Mouse (Mus musculus): ENCODE data around the gene Pex13.
A peak's percentile ranks its signal among the peaks of the same experiment; 100 is the strongest.

Pex13 gene

DNA sequence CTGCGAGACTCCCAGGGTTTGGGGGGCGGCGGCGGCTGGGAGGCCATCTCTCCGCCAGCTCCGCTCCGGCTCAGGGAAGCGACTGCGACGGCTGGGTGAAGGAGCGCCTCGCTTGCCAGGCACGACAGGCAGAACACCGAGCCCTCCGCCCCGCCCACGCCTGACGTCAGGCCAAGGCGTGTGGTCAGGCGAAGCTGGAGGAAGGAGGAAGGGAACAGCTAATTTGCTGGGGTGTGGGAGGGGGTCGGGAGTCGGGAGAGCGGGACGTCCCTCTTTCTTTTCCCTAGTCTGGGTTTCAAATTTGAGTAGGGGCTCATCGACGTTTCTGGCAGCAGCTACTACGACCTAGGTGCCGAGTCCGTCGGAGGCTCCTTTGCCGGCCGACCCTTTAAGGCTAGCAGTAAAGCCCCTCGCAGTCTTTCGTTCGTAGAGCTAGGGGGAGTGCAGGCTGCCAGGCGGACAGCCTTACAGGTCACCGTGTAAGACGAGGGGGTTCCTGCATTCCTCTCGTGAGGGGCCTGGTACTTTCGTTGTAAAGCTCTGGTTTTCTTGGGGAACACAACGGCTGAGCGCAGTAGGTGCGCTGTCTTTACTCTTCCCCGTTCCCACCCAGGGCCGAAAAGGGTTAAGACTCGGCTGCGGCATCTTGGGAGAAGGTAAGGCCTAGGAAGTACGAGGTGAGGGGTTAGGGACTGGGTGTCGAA, at the start of gene Pex13:
Pex13 (minus strand) TSS at position 162 of the 704 bp plus-strand sequence.
- peak; percentile 96 for DNase-seq (ENCODE audit: low read depth, low spot score)

DNA sequence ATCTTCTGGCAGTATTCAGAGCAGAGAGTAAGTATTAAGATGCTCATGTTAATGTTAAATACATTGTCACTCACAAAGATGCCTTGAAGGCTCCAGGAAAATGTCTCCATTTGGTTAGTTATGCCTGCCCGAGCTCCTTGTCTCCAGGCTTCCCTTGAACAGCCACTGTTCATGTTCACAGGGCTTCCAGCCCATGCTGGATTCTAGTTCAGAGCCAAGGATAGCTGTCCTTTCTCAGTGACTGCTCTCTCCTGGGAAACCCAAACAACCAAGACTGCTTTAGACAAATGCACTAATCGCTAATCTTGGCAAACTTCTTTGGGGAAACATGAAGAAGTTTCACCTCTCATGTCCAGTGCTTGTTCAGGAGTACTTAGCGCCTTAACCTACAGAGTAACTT, 46.5 kb upstream of the Pex13 start:
- DNase-seq (ENCODE audit: low read depth, low spot score), result no peak

DNA sequence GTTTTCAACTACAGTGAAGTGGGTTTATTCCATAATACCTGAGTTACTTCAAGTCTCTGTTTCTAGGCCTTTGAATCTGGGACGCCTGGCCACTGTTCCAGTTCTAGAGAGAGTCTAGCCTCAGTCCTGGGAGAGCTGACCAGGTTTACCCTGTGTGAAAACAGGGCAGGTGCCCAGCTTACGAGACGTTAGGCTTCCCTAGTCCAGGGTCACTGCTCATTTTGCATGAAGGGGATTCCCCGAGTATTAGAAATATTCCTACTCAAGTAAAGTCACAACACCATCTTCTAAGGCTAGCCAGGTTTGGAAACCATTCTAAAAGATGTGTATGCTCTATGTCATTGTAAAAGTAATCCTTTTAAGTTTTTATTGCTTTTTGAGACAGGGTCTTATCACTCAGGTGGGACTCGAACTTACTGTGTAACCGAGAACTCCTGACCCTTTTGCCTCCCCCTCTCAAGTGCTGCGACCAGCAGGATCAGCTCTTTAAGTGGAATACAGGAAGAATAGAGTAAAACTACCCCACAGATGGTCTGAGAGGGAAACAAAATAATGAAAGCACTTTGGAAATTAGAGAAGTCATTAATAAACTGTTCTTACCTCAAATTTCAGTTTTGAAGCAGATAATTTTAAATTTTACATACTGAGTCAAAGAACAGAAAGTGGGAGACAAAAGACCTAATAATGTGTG, 39.0 kb upstream of the Pex13 start:
- DNase-seq (ENCODE audit: low read depth, low spot score), result no peak

DNA sequence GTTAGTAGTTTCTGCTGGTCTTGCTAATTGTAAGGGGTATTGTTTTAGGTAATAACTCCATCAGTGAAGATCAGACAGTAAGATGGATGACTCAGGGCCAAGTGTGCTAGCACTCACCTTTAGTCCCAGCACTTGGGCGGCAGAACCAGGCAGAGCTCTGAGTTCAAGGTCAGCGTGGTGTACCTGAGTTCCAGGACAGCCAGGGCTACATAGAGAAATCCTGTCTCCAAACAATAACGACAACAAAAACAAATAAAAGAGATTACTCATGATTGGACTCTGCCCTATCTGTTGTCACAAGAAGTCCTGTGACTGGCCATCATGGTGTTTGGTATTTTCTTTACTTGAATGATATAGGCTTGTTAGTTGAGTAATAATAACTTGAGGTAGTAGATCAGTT, 36.1 kb upstream of the Pex13 start:
- DNase-seq (ENCODE audit: low read depth, low spot score), result no peak

DNA sequence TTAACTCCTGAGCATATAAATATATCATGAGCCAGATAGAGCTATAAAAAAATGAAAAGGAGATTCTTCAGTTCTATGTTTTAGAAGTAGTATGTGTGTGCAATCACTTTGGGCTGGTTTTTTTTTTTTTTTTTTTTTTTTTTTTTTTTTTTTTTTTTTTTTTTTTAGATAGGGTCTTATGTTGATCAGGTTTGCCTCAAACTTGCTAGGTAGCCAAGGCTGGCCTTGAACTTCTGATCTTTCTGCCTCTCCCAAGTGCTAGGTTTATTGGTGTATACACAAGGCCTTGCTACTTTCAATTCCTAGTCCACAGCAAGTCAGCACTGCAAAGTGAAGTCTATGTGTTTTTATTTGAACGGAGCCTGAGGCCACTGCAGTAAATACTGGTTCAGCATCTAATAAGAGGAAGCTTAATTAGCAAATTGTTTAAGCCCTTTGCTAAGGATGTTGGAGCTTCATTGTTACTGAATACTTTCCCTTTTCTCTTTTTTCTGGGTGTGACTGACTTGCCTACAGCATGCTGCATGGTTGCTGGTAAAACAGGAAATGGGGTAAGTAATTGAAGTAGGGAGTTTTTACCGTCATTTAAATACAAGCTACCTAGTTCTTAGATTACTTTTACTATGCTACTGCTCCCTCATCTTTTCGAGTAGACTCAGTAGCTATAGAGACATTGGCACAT, 33.8 kb upstream of the Pex13 start:
- peak; percentile 65 for DNase-seq (ENCODE audit: low read depth, low spot score)

DNA sequence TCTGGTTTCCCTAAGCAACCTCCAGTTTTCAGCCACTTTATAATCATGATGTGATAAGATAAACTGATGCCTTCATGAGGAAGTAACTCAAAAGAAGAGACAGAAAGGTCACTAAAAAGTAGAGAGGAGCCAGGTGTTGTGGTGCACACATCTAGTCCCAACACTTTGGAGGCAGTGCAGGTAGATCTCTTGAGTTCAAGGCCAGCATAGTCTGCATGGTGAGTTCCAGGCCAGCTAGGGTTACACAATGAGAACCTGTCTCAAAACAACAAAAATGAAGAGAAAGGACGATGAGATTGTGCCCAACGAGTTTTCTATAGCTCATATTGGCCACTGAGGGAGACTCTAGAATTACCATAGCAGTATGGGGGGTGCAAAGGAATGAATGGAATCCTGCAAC, 32.8 kb upstream of the Pex13 start:
- no peak for DNase-seq (ENCODE audit: low read depth, low spot score)

DNA sequence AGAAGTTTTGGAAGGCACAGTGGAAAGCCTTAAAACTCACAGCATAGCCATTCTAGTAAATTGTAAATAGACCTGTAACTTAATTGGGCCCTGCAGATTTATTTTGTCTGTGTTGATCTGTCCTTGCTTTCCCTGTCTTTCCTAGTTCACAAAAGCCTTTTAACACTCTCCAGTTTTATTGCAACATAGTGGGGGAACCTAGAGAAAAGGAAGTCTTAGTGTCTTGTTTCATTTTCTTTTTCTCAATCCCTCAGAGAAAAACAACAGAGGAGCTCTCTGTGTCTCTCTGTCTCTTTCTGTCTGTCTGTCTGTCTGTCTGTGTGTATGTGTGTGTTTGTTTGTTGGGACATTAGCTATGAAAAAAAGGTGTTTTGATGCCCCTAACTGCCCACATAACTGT, 30.1 kb upstream of the Pex13 start:
- DNase-seq (ENCODE audit: low read depth, low spot score), result peak; percentile 41

DNA sequence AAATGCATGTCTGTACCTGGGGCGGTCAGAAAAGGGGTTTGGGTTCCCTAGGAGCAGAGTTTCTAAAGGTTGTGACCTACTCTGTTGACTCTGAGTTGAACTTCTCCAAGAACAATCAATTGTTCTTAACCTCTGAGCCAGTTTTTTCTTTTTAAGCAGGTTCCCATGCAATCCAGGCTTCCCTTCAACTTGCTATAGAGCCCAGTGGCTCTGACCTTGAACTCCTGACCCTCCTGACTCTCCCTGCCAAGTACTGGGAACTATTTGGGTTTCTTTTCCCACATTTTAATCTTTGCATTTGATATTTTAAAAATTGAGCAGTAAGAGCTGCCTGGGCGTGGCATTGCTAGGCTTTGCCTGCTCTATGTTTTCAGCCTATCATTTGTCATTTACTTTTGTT, 27.5 kb upstream of the Pex13 start:
- DNase-seq (ENCODE audit: low read depth, low spot score), result no peak

DNA sequence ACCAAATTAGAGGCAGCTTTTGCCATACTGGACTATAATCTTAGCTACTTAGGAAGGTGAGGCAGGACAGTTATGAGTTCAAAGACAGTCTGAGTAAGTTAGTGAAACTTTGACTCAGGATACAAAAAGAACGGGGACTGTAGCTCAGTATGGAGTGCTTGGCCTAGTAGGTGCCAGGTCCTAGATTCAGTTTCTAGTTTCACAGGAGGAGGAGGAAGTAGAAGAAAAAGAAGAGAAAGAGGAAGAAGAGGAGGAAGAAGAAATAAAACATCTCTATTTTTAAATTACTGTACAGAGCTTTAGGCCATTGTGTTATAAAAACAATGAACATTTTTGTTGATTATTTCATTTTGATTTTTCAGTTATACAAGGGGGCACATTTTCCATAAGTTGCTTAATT, 22.3 kb upstream of the Pex13 start:
- peak; percentile 65 for DNase-seq (ENCODE audit: low read depth, low spot score)

DNA sequence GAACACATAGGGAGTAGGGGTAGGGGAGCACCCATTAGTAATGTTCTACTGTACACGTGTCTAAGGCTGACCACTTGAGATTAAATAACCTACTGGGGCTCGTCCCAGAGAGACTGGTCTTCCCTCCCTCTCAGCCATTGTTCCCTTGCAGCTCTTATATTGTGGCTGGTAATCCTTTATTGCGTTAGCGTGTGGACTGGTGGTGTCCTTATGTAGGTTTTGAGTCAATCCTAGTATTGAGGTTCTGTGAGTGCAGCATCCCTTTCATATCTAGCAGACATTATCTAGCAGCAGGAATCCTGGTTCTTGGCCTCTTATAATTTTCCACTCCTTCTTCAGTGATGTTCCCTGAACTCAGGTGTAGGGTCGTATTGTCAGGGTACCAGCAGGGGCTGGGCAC, 20.9 kb upstream of the Pex13 start:
- DNase-seq (ENCODE audit: low read depth, low spot score), result peak; percentile 64

DNA sequence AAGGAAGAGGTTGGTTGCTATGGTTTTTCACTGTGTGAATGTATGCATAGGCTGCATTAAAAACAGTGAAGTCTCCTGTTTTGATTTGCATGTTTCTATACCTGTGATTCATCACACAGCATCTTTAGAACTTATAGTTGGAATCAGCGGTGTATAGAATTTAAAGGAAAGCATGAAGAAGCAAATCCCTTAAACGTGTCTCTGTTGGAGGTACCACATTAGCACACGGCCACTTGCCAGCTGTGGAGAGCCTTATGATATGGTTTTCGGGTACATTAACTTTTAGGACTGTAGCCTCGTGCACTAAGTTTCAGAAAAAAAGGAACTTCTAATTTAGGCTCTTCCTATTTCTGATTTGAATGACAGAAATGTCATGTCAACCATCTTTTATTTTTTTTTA, 16.8 kb upstream of the Pex13 start:
- DNase-seq (ENCODE audit: low read depth, low spot score), result peak; percentile 58

DNA sequence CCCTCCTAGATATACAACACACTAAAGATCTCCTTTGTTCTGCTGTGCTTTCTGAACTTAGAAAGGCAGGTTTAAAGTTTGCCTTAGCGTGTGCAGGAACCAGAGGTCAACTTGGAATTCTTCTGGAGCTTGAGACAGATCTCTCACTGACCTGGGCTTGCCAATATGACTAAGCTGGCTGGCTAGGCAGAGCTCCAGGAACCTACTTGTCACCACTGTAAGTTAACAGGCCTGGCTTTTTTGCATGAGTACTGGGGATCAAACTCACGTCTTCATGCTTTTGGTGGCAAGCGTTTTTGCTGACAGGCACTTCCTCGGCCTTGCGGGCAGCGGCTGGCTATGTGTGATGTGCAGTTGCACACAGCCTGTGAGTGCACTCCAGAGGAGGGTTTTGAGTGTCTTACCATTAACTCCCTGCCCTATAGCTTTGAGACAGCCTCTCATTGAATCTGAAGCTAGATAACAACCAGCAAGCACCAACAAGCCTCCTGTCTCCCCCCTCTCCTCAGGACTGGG, 14.7 kb upstream of the Pex13 start:
- DNase-seq (ENCODE audit: low read depth, low spot score), result no peak

DNA sequence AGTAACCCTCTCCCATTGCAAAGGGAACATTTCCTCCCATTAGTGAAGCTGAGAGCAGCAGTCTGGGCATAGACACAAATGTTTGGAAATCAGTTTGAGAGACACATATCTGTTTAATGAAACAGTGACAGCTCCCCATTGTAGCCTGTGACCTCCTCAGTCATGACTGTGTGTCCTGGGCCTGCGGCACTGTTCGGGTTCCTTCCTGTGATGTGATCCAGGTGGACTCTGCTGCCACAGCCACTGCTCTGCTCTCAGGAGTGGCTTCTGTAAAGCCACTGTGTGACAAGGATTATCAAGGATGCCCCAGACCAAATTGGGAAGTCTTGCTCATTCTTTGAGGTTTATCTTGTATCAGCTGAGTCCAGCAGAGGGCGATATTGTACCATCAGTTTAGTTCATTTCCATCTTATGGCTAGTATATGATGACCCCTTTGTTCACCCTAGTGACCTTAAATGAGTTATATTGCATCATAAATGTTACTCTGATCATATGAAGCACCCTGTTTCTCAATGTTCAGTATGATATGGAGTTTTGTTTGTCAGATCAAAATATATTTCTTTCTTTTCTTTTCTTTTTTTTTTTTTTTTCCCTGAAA, 13.4 kb upstream of the Pex13 start:
- peak; percentile 82 for DNase-seq (ENCODE audit: low read depth, low spot score)

DNA sequence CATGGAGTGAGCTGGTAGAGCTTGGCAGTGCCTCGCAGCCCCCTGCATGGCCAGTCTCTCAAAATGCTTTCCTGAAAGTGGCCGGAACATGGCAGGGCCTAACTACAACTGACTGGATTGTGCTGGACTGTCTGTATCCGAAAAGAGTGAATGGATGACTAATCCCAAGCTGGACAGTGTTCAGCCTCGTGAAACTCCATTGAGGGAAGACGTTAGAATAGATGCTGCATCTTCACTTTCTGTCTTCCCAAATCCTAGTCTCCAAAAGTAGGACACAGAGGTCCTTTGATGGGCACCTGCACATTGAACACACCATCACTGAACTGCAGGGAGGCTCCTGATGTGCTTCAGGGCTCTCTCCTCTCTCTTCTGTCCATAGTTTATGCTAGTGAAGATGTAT, 10.3 kb upstream of the Pex13 start:
- no peak for DNase-seq (ENCODE audit: low read depth, low spot score)

DNA sequence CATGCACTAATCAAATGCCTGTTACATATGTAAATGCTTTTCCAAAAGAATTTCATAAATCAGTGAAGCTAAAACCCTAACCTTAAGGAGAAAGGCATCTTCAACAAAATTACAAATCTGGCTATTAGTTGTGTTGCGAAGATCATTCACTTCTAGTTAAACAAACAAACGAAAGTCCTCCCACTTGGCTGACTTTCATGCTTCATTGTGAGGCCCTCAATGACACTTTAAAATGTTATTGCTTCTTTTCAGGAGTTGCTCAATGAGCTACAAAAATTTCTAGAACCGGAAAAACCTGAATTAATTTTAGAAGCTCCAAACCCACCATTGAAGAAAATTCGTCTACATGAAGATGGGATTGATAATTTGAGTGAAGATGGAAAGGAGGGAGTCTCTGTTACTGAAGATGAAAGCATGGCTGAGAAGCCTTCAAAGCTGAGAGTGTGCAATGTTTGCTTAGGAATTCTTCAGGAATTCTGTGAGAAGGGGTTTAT, 6.5 kb upstream of the Pex13 start:
- DNase-seq (ENCODE audit: low read depth, low spot score), result no peak

DNA sequence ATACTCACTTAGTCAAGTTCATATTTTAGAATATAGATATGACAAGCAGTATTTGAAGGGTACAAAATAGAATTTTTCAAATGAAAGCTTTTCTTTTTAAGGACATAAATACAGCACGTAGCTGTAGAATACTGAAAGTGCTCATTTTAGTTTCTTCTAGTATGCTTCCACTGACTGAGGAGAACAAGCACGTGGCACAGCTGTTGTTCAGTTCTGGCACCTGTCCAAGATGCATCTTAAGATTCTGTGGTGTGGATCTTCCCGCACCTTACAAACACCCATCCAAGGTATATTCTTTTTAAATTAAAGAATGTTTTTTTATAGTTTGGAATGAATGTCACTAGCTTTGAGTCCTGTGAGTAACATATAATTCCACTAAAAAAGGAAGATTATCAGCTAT, 1.4 kb upstream of the Pex13 start:
- peak; percentile 80 for DNase-seq (ENCODE audit: low read depth, low spot score)

DNA sequence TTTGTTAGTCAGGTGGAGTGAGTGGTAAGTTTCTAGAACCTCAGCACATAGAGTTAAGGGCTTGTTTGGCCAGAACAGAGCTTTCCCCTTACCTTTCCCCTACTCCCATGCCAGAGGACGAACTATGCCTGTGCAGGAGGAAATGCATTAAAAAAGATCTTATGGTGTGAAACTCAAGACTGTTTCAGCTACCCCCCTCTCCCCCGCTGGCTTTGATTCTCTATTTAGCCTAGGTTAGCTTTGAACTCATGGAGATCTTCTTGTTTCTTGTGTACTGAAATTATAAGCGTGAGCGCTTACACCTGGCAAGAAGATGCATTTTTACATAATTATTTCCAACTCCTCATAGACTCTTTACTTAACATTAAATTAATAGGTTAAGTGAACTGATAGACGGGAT, 767 bp upstream of the Pex13 start:
- no peak for DNase-seq (ENCODE audit: low read depth, low spot score)

DNA sequence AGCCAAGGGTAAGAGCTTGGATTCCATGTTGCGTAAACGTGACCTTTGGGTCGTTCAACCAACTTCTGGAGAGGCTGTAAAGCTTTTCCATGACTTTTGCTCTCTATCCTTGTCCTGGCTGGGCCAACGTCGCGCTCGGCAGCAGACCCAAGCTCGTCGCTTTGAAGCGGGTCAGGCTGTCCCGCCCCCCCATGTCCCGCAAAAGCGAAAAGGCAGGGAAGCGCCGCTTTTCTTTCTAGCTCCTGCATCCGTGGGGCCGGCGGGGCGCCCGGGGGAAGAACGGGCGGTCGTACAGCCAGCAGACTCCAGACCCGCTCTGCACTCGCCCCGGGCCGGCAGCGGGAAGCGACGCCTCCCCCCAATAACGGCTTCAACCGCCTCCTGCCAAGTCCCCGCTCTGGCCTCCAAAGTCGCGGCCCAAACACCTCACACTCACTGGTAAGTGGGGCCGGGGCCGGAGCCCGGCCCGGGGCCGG, 410 bp downstream of the Pex13 start, which contains the start of gene Pus10:
Pus10 (plus strand) TSS at position 364 of the 476 bp plus-strand sequence.
- no peak for DNase-seq (ENCODE audit: low read depth, low spot score)

DNA sequence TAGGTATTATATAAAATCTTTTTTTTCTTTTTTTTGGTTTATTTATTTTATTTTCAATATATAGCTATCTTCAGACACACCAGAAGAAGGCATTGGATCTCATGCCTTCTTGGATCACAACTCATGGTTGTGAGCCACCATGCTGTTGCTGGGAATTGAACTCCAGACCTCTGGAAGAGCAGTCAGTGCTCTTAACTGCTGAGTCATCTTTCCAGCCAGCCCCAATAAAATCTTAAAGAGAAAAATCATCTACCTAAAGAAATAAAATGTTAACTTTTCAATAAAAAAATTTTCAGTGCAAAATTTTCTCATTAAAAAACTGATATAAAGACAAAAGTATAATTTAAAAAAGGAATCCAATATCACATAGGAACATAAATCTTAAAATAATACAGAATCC, 1.5 kb downstream of the Pex13 start:
- no peak for DNase-seq (ENCODE audit: low read depth, low spot score)

DNA sequence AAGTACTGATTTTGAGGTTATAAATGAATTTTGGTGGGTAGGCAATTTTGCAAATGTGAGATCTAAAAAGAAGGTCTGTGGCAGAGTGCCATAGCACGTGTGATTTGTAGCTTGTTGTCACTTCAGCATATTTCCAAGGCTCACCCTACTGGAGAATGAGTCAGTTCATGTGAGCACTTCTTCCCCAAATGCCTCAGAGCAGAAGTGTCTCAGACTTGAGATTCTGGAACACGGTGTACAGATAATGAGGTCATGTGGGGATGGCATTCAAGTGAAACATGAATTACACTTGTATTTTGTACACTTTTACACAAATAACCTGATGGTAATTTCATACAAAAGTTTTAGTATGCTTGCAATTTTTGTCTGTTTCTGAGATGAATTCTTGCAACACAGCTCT, 8.0 kb downstream of the Pex13 start:
- no peak for DNase-seq (ENCODE audit: low read depth, low spot score)

DNA sequence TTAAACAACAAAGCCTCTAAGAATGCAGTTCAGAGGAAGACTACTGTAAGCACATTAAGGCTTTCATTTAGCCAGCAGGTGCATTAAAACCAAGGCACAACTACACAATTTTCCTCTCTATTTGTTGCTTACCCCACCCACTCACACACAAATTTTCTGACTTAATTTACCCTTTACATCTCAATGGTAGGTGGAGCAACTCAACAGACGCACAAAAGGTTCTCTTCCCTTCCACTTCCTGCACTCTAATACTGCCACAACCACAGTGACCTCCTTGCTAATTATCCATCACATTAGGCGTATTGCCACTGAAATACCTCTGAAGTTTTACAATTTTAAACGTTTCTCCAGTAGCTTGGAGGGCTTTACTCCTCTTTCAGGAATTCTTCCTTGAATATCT, 12.1 kb downstream of the Pex13 start:
- no peak for DNase-seq (ENCODE audit: low read depth, low spot score)

DNA sequence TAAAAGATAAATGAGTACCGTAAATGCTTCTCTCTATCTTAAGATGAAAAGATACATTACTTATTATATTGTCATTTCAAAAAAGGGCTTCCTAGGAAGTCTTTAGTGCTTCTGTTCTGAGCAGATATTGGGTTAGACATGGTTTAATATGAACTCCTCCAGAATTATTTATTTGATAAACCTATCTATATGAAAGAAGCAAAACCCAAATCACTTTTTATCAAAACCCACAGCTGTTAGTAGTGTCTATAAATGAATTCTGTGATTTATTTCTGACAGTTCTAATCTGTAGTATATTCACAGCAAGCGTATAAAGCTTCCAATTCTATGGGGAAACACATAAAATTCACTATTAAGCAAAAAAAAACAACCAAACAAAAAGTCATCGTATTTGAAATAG, 17.9 kb downstream of the Pex13 start:
- DNase-seq (ENCODE audit: low read depth, low spot score), result no peak
